9 mouse cellular contexts compared by ENCODE assay signal in the genomic region with DNA sequence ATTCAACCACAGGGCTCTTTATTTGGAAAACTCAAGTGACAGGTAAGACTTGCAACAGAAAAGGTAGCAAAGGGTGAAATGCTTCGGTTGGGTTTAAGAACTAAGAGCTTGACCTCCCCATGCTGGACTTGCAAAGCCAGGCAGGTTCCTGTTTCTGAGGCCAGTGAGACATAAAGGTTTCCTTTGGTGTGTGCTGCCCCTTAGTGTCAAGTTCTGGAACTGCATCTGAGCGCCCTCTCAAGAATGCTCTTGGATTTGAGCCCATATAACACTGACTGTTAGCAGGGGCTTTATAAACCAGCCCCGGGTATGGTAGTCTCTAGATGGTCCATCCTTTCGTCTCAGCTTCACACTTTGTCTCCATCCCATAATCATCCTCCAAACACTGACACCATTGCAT. TPM values are rescaled to one million over a fixed set of nuclear protein-coding genes. Genes with fewer than 3 reads are reported as not detected.
DNase-seq lines count a peak whose midpoint lies in the region; ATAC-seq and TF ChIP-seq lines count a peak whose summit lies in the region.
"Had no signal": no experiment of that assay in that cellular context is flagged by ENCODE, and none has a peak within 500 bp of the region (broad histone marks: within the 10 kb centered on the region; RNA-seq: fewer than 3 reads in every experiment).

No protein-coding gene starts in this region.

- no peak for TF ChIP-seq POLR2A in brain, embryonic 14.5 days (IDR thresholded peaks at IDR 0.05; ENCODE audit: borderline replicate concordance, extremely low read depth, insufficient read depth, insufficient read length, poor library complexity, severe bottlenecking)

- ATAC-seq in hematopoietic stem cell, adult 5-6 weeks (replicated peaks in 1 of 2; ENCODE audit: insufficient read depth in 1 of 2, low FRiP score in 2 of 2, low TSS enrichment in 1 of 2, low read depth in 1 of 2, poor library complexity in 2 of 2, severe bottlenecking in 2 of 2): peak; percentile 80 to 81; a peak in 3 of 4 replicates

- no peak overlapping the region for H3K27ac ChIP-seq in forebrain, embryonic 10.5 days

- 26% methylated on average over 4 of the region's 4 CpGs for WGBS in forebrain, embryonic 10.5 days

- peak; percentile 69 for DNase-seq in ES-CJ7 (ENCODE audit: low read depth, low spot score)
- DNase-seq in brain, embryonic 14.5 days (ENCODE audit: low read depth): peak; percentile 91
- peak; percentile 77 for DNase-seq in forebrain, embryonic 10.5 days (ENCODE audit: extremely low spot score, low spot score)
- DNase-seq in layer of hippocampus, adult 8-10 months (ENCODE audit: low spot score in 2 of 2): peak; percentile 22 to 83
- DNase-seq in lung, postnatal 25 days (ENCODE audit: low spot score): peak; percentile 73
- peak; percentile 92 for DNase-seq in retina, embryonic 14.5 days (ENCODE audit: low spot score)
- DNase-seq in thymus, postnatal 4 days: peak; percentile 83

- H3K27me3 ChIP-seq in forebrain, embryonic 10.5 days (ENCODE audit: poor library complexity, severe bottlenecking): no peaks in the 10 kb centered on the region

- no peak overlapping the region for H3K4me3 ChIP-seq in forebrain, embryonic 10.5 days

- H3K4me1 ChIP-seq in forebrain, embryonic 10.5 days: 0 out of 2 replicates have a peak, but pooled peaks cover 6% of the 10 kb centered on the region

- no peaks in the 10 kb centered on the region for H3K36me3 ChIP-seq in forebrain, embryonic 10.5 days (replicated peaks)

- TF ChIP-seq CTCF in brain, embryonic 14.5 days (IDR thresholded peaks at IDR 0.05; ENCODE audit: borderline replicate concordance, extremely low read depth, insufficient read depth, insufficient read length): peak; percentile 91

- H3K9me3 ChIP-seq in forebrain, embryonic 10.5 days: no peaks in the 10 kb centered on the region

RNA-seq across cellular contexts. Expression of a gene that starts 2.9 kb away (rescaled TPM):
- polyA plus RNA-seq in brain, embryonic 14.5 days (2012; rRNA removed): not detected in 2 replicates
- not detected in 2 replicates for polyA plus RNA-seq in forebrain, embryonic 10.5 days (2016; fragmentation: Nextera tagmentation; extraction: Ambion mirVana)
- total RNA-seq in hematopoietic stem cell, adult 5-6 weeks (2017): not detected in 2 replicates
- not detected for total RNA-seq in layer of hippocampus, adult 8-10 months (2022)
- polyA plus RNA-seq: heart, embryonic 16.5 days had no signal

RNA-seq across cellular contexts. Expression of a gene that starts 36.7 kb away (rescaled TPM):
- 1.8 and 3.2 TPM in 2 replicates for polyA plus RNA-seq in brain, embryonic 14.5 days (2012; rRNA removed)
- 1.2 and 1.4 TPM in 2 replicates for polyA plus RNA-seq in forebrain, embryonic 10.5 days (2016; fragmentation: Nextera tagmentation; extraction: Ambion mirVana)
- total RNA-seq in hematopoietic stem cell, adult 5-6 weeks (2017): not detected in 2 replicates
- 10 to 100 TPM; 21.5 to 31.6 (median 22.9) TPM for total RNA-seq in layer of hippocampus, adult 8-10 months (2022)

RNA-seq across cellular contexts. Expression of a gene that starts 43.6 kb away (rescaled TPM):
- 0.43 and 0.44 TPM in 2 replicates for polyA plus RNA-seq in brain, embryonic 14.5 days (2012; rRNA removed)
- 0.16 TPM in 1 of 2 replicates, not detected in the other for polyA plus RNA-seq in forebrain, embryonic 10.5 days (2016; fragmentation: Nextera tagmentation; extraction: Ambion mirVana)
- not detected in 2 replicates for total RNA-seq in hematopoietic stem cell, adult 5-6 weeks (2017)
- under 1 TPM in 3 of 4 experiments, not detected in 1; 0.26 to 0.32 (median 0.29) TPM for total RNA-seq in layer of hippocampus, adult 8-10 months (2022)

Comparison
In these comparisons a context has a peak if more than half of its experiments do, and no peak if none do; other contexts are left out.
1. RNA of a gene that starts 36.7 kb away (total RNA-seq): 21.5 to 31.6 TPM in layer of hippocampus, adult 8-10 months; not detected in hematopoietic stem cell, adult 5-6 weeks; every median in the first group is over 10 times any median in the second.
2. Peak in every context shown above with its lines, with median percentiles within 50 percentile points of each other: DNase-seq.